Mouse (Mus musculus) hindbrain, embryonic 12.5 days (tissue): ENCODE measurements around the gene 1600014C23Rik. TPM values are rescaled to one million over a fixed set of nuclear protein-coding genes. Genes with fewer than 3 reads are reported as not detected.

ENCODE experiments used
- ATAC-seq: fragments of 200-750 bp; cut with Nextera tagmentation; 2 replicates; pipeline ENCODE4 v1.8.0; 2017; ENCODE audit warnings: moderate TSS enrichment; ENCODE audit not compliant: low FRiP score
- H3K27ac ChIP-seq: fragments of 300-500 bp; sonication (generic); 2 replicates; pipeline ENCODE4 v1.5.1; 2016; ENCODE audit warnings: mild to moderate bottlenecking
- H3K27me3 ChIP-seq: fragments of 300-500 bp; sonication (generic); 2 replicates; pipeline ENCODE4 v1.6.1; 2016; ENCODE audit warnings: mild to moderate bottlenecking
- H3K36me3 ChIP-seq: fragments of 300-500 bp; sonication (generic); 2 replicates; pipeline ENCODE4 v1.6.1; 2016; ENCODE audit warnings: mild to moderate bottlenecking
- H3K4me1 ChIP-seq: fragments of 300-500 bp; sonication (generic); 2 replicates; pipeline ENCODE4 v1.6.1; 2016
- H3K4me2 ChIP-seq: fragments of 300-500 bp; sonication (generic); replicated peaks from 2 replicates; pipeline ENCODE4 v1.6.1; 2016; ENCODE audit warnings: mild to moderate bottlenecking
- H3K4me3 ChIP-seq: fragments of 300-500 bp; sonication (generic); 2 replicates; pipeline ENCODE4 v1.5.1; 2016; ENCODE audit warnings: mild to moderate bottlenecking
- H3K9ac ChIP-seq: fragments of 300-500 bp; sonication (generic); 2 replicates; pipeline ENCODE4 v1.6.1; 2016; ENCODE audit warnings: mild to moderate bottlenecking, moderate library complexity
- H3K9me3 ChIP-seq: fragments of 300-500 bp; sonication (generic); replicated peaks from 2 replicates; pipeline ENCODE4 v1.6.1; 2016; ENCODE audit warnings: mild to moderate bottlenecking
- WGBS: fragments of 180-500 bp; shearing (Covaris S2); methylation state at CpG from one replicate; pipeline ENCODE4 v1.1.7; 2016; 5-methylcytosine and 5-hydroxymethylcytosine counted together
- polyA plus RNA-seq: library from polyadenylated mRNA; unstranded; fragments of >200 nt; fragmentation: Nextera tagmentation; extraction: Ambion mirVana; gene quantifications from 2 replicates; pipeline ENCODE4 v1.2.1, GENCODE M21; 2016

Gene 1600014C23Rik
- polyA plus RNA-seq: not detected in 2 replicates

DNA sequence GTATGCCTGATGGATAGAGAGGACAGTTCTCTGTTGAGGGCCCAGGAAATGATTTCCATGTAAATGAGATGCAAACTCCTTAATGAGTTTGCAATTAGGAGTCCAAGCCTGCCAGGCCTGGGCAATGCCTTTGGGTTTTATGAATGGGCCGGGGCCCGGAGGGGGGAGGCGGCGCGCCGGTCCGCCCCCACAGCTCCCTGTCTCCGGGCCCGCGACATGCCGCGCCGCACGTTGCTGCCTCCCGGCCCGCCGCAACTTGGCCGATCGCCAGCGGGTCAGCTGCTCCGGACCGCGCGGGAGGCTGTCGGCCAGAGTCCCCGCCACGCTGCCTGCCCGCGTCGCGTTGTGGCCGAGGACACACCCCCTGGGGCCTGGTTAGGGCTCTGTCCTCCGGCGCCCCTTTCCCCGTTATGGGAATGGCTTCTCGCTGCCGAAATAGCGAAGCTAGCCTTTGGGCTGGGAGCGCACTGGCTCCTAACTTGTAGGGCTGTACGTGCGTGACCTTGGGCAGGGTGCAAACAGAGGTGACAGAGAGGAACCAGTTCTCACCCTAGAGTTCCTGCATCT is at the start of gene 1600014C23Rik:
Gene 1600014C23Rik, minus strand, starts transcription at position 110 of the 567 bp plus-strand sequence.
- Histone ChIP-seq H3K9me3 (no peaks in the 10 kb centered on the region), H3K27me3 (peaks cover 17% of the 10 kb centered on the region), H3K27ac (peak within 1 kb of the TSS; percentile 71), H3K4me3 (peak within 1 kb of the TSS; percentile 28), H3K4me2 (peak within 1 kb of the TSS; percentile 67), H3K9ac (peak within 1 kb of the TSS; percentile 56), H3K4me1 (peaks cover 40% of the 10 kb centered on the region), H3K36me3 (no peaks in the 10 kb centered on the region)
- WGBS: under 1% methylated on average over 40 of the region's 41 CpGs
- ATAC-seq: peak; percentile 40

DNA sequence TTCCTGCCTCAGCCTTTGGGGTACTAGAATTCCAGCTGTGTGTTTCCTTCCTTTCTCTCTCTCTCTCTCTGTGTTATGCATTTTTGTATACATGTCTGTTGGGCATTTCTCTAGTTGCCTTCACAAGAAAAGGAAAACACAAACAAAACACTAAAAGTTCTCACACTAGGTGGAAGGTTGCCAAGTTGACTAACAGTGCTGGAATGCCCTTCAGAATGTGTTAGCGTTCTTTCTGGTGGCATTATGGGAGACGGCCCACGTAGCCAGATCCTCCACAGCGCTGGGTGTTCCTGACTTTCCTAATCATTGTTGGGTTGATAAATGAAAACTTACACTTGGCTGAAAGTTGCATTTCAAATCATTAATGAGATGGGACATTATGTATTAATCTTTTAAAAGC is 44.8 kb upstream of the 1600014C23Rik start:
- Histone ChIP-seq H3K27ac (no peak overlapping the region), H3K9ac (no peak overlapping the region), H3K27me3 (no peaks in the 10 kb centered on the region), H3K4me3 (no peak overlapping the region), H3K4me2 (no peak overlapping the region), H3K36me3 (no peaks in the 10 kb centered on the region), H3K4me1 (no peaks in the 10 kb centered on the region), H3K9me3 (0 out of 2 replicates have a peak, but pooled peaks cover 4% of the 10 kb centered on the region)
- no peak for ATAC-seq
- WGBS: 94% methylated on average over 4 of the region's 4 CpGs

DNA sequence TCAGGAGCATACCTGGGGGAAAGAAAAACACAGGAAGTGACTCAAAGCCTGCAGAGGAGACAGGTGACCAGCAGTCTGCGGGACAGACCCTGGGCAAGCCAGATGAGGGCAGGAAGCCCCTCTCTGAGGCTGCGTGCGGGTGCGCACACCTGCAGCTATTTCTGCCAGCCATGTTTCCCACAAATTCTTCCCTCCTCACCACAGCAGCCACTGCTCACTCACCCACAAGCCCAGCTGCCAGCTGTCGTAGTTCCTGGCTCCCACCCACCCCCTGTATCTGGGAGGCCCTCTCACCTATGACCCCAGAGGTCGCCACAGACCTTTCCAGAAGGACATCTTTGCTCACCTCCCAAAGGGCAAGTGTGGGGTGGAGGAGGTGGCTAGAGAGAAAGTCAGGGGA is 43.8 kb upstream of the 1600014C23Rik start:
- no peak for ATAC-seq
- Histone ChIP-seq H3K9me3 (0 out of 2 replicates have a peak, but pooled peaks cover 4% of the 10 kb centered on the region), H3K36me3 (no peaks in the 10 kb centered on the region), H3K27ac (no peak overlapping the region), H3K4me1 (no peaks in the 10 kb centered on the region), H3K4me2 (no peak overlapping the region), H3K4me3 (no peak overlapping the region), H3K9ac (no peak overlapping the region), H3K27me3 (no peaks in the 10 kb centered on the region)
- 76% methylated on average over 6 of the region's 6 CpGs for WGBS

DNA sequence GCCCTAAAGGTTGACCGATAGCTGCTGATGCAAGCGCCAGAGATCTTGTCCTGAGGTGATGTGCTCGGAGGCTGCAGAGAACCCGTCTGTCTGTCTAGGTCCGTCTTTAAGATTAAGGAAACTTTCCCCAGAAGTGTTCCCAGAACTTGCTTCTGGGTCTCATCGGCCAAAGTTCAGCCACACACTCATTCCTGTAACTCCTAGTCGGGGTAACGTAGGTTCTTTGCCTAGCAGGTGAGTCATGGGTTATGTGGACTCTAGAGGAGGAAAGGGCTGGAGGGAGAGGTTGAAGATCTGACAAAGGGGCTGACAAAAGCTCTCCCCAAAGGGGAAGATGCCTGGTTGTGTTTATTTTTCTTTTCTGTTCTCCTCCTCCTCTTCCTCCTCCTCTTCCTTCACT is 42.5 kb upstream of the 1600014C23Rik start:
- 0 out of 2 replicates have a peak, but pooled peaks cover 4% of the 10 kb centered on the region for H3K9me3 ChIP-seq
- no peak overlapping the region for H3K4me3 ChIP-seq
- no peaks in the 10 kb centered on the region for H3K27me3 ChIP-seq
- ATAC-seq: no peak
- H3K36me3 ChIP-seq: no peaks in the 10 kb centered on the region
- H3K4me2 ChIP-seq: no peak overlapping the region
- no peak overlapping the region for H3K9ac ChIP-seq
- H3K27ac ChIP-seq: no peak overlapping the region
- H3K4me1 ChIP-seq: no peaks in the 10 kb centered on the region
- WGBS: 94% methylated on average over 8 of the region's 8 CpGs

DNA sequence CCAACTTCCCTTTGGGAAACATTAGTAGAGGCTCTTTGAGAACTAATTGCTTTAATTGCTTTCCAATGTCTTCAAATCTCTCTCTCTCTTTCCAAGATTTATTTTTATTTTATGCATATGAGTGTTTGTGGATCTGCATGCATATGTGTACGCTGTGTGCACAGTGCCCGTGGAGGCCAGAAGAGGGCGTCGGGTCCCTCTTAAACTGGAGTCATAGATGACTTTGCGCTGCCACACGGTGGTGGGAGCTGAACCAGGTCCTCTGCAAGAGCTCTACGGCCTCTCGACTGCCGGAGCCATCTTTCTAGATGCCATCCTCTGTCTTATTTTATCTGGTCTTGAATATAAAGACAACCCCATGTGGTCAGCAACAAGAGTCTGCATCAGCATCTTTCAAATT is 41.8 kb upstream of the 1600014C23Rik start:
- no peak overlapping the region for H3K4me3 ChIP-seq
- no peaks in the 10 kb centered on the region for H3K36me3 ChIP-seq
- no peak for ATAC-seq
- 0 out of 2 replicates have a peak, but pooled peaks cover 4% of the 10 kb centered on the region for H3K9me3 ChIP-seq
- no peaks in the 10 kb centered on the region for H3K27me3 ChIP-seq
- H3K9ac ChIP-seq: no peak overlapping the region
- H3K4me2 ChIP-seq: no peak overlapping the region
- no peak overlapping the region for H3K27ac ChIP-seq
- 88% methylated on average over 9 of the region's 9 CpGs for WGBS
- peaks cover under 1% of the 10 kb centered on the region for H3K4me1 ChIP-seq

DNA sequence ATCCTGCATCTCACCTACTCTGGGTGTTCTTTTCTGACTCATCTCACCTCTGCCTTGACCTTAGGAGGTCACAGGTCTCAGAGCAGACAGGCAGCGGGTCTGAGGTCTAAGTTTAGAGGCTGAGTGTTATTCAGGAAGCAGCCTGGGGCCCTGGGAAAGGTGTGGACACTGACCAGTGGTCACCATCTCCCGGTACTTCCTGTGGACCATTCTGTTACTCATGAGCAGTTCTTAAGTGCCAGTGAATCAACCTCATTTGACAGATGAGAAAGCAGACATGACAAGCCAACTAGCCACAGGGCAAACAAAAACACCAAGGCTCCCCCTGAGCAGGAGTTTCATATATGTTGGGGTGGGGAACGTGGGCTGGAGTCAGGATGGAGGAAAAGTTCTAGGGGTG is 38.9 kb upstream of the 1600014C23Rik start:
- no peaks in the 10 kb centered on the region for H3K36me3 ChIP-seq
- H3K9ac ChIP-seq: no peak overlapping the region
- no peaks in the 10 kb centered on the region for H3K9me3 ChIP-seq
- ATAC-seq: no peak
- 71% methylated on average over 3 of the region's 3 CpGs for WGBS
- H3K4me3 ChIP-seq: no peak overlapping the region
- H3K27me3 ChIP-seq: no peaks in the 10 kb centered on the region
- no peak overlapping the region for H3K4me2 ChIP-seq
- H3K27ac ChIP-seq: no peak overlapping the region
- peaks cover 8% of the 10 kb centered on the region for H3K4me1 ChIP-seq

DNA sequence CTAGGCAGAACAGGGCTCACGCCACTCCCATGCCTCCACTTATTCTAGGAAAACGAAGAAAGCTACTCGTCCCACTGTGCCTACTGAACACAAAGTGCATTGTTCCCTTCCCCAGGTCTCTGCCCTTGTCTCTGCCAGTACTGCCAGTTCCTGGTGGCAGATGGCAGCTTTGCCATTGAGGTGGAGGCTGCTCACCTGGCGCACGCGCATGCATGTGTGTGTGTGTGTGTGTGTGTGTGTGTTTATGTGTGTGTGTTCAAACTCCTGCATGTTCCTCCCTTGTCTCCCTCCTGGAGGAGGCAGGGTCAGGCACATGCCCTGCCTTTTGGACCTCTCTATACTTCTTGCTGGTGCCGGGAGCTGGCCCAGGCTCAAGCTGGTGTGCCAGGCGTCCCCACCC is 38.5 kb upstream of the 1600014C23Rik start:
- Histone ChIP-seq H3K27ac (no peak overlapping the region), H3K4me2 (no peak overlapping the region), H3K27me3 (no peaks in the 10 kb centered on the region), H3K4me1 (peaks cover 13% of the 10 kb centered on the region), H3K4me3 (no peak overlapping the region), H3K9me3 (no peaks in the 10 kb centered on the region), H3K9ac (no peak overlapping the region), H3K36me3 (no peaks in the 10 kb centered on the region)
- 79% methylated on average over 8 of the region's 8 CpGs for WGBS
- no peak for ATAC-seq

DNA sequence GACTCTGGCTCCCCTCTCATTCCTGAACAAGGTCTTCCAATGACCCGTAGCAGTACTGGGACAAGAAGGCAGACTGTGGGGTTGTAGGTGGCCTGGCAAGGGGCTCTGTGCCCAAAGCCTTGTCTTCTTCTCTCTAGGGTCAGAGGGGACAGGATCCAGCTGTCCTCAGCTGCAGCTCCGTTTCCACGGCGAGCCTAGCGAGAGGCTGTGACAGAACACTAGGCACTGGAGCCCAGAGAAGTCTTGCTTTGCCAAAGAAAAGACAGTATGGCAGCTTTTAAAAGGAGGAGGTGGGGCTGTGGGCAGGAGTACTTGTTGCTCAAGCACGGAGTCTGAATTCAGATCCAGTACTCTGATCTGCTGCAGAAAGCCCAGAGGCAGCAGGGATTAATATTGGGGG is 36.8 kb upstream of the 1600014C23Rik start:
- no peak overlapping the region for H3K9ac ChIP-seq
- H3K36me3 ChIP-seq: no peaks in the 10 kb centered on the region
- no peaks in the 10 kb centered on the region for H3K27me3 ChIP-seq
- no peak overlapping the region for H3K27ac ChIP-seq
- no peak overlapping the region for H3K4me2 ChIP-seq
- H3K4me1 ChIP-seq: peaks cover 23% of the 10 kb centered on the region
- no peak for ATAC-seq
- H3K4me3 ChIP-seq: no peak overlapping the region
- no peaks in the 10 kb centered on the region for H3K9me3 ChIP-seq
- 34% methylated on average over 6 of the region's 6 CpGs for WGBS

DNA sequence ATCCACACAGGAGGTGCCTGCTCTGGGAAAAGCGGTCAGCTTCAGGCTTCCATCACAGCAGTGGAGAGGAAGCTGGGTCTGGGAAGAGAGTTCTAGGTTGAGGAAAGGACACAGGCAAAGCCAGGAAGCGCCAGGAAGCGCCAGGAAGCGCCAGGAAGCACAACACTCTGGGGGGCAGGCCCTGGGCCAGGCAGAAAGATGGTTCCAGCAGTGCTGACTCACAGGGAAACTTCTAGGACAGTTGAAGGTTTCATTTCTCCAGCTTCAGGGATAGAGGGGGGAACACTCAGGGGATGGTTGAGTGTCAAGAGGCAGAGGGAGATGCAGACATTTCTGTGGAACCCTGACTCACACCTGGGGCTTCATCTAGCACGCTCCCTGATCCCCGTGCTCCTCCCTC is 36.2 kb upstream of the 1600014C23Rik start:
- Histone ChIP-seq H3K4me2 (no peak overlapping the region), H3K36me3 (no peaks in the 10 kb centered on the region), H3K9ac (no peak overlapping the region), H3K27ac (no peak overlapping the region), H3K27me3 (no peaks in the 10 kb centered on the region), H3K9me3 (no peaks in the 10 kb centered on the region), H3K4me1 (peaks cover 23% of the 10 kb centered on the region), H3K4me3 (no peak overlapping the region)
- WGBS: 74% methylated on average over 6 of the region's 6 CpGs
- no peak for ATAC-seq

DNA sequence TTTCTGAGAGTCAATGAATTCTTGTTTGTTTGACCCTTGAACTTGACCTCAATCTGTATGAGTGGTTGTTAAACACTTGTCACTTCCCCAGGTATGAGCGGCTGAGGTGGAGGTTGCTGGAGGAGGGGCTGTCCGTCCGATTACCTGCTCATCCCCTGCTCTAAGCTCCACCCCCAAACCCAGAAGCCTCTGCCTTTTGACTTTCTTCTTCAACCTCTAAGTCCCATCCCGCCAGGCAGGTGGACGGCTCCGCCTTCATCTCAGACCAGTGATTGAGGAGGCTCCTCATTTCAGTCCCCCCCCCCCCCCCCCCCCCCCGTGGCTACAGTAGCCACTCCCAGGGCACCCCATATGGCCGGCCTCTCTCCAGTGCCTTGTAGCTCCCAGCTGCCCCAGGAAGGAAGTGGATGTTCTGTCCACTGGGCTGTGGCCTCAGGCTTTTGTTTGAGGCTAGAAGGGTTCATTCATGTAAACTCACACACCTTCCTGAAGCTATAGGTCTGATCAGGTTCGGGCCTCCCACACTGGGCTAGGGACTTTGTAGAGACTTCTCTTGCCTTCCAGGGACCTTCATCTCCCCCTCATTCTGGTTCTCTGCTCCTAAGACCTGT is 34.0 kb upstream of the 1600014C23Rik start:
- no peaks in the 10 kb centered on the region for H3K36me3 ChIP-seq
- ATAC-seq: no peak
- peak overlapping the region; percentile 79; the same call in 1 of the 2 replicates for H3K27ac ChIP-seq
- peaks cover 23% of the 10 kb centered on the region for H3K4me1 ChIP-seq
- H3K9me3 ChIP-seq: 0 out of 2 replicates have a peak, but pooled peaks cover 3% of the 10 kb centered on the region
- H3K9ac ChIP-seq: no peak overlapping the region
- H3K27me3 ChIP-seq: no peaks in the 10 kb centered on the region
- 37% methylated on average over 7 of the region's 9 CpGs for WGBS
- H3K4me2 ChIP-seq: no peak overlapping the region
- H3K4me3 ChIP-seq: no peak overlapping the region

DNA sequence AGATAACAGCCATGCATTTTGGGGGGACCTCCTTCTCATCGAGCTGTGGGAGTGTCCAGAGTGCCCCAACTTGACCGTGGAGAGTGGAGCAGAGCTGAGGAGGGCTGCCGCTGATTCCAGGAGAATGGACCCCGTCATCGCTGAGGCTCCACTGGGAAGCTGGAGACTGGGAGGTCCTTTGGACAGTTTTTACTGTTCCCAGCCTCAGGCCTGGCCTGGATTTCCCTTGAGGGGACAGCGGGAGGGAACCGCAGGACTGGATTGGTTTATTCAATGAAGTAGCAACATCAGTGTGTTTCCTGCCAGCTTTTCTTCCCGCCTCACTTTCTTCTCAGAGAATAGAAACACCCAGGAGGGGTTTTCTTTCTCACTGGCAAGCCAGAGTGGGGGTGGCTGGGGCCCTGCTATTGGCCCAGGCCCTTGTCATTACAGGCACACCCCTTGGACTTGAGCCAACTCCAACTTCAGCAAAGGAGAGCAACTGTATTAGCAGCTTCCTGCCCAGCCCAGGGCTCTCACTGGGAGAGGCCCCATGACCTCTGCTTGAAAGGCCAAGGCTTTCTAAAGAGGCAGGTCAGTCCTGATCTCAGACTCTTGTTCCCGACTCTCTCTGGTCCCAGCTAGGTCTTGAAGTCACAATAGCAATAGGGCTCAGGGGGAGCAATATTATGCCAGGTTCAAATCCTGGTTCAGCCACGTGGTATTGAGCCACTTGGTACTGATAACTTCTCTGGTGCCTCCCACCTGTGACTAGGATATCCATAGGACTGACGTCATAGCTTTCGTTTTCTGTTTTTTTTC is 33.3 kb upstream of the 1600014C23Rik start:
- Histone ChIP-seq H3K9ac (no peak overlapping the region), H3K4me1 (peaks cover 23% of the 10 kb centered on the region), H3K27ac (peak overlapping the region; percentile 79), H3K36me3 (no peaks in the 10 kb centered on the region), H3K4me2 (peak overlapping the region; percentile 23), H3K9me3 (0 out of 2 replicates have a peak, but pooled peaks cover 3% of the 10 kb centered on the region), H3K4me3 (no peak overlapping the region), H3K27me3 (no peaks in the 10 kb centered on the region)
- 8% methylated on average over 12 of the region's 12 CpGs for WGBS
- peak; percentile 92 for ATAC-seq

DNA sequence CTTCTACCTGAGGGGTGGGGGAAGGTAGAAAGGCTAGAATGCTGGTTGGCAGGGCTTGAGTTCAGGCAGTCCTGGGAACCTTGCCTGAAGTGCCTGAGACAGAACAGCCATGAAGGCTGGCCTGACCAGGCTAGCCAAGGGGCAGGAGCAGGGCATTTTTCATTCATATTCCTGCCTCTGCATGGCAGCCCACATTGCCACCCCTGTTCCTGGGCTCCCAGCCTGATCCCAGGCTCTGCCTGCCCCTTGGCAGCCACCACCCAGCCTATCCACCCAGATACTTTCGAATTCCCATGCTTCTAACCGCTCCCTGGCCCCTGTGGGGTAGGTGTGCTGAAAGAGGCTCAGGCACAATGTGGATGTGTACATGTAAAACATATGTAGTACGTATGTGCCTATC is 32.3 kb upstream of the 1600014C23Rik start:
- no peak overlapping the region for H3K27ac ChIP-seq
- no peak overlapping the region for H3K4me3 ChIP-seq
- H3K36me3 ChIP-seq: no peaks in the 10 kb centered on the region
- H3K4me1 ChIP-seq: peaks cover 25% of the 10 kb centered on the region
- H3K9me3 ChIP-seq: 0 out of 2 replicates have a peak, but pooled peaks cover 3% of the 10 kb centered on the region
- no peak for ATAC-seq
- H3K27me3 ChIP-seq: no peaks in the 10 kb centered on the region
- no peak overlapping the region for H3K4me2 ChIP-seq
- no peak overlapping the region for H3K9ac ChIP-seq
- WGBS: 93% methylated on average over 3 of the region's 3 CpGs
